Mouse (Mus musculus): ENCODE results near the gene Rab3d. TPM values are rescaled to one million over a fixed set of nuclear protein-coding genes. Genes with fewer than 3 reads are reported as not detected.

The Rab3d gene
- polyA plus RNA-seq, 1 experiment, result 14.3 TPM

DNA sequence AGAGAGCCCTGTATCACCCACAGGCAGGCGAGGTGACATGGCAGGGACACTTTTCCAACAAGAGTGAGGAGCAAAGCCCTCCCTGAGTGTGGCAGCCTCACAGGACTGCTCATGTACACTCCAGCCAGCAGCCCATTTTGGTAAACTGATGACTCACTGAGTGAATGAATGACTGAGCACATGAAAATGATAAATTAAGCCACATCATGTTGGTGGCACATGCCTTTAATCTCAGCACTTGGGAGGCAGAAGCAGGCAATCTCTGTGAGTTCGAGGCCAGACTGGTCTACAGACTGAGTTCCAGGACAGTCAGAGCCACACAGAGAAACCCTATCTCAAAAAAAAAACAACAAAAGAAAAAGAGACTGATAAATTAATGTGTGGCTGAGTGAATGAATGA lies 60.5 kb downstream of the Rab3d start:
- TF ChIP-seq CTCF (IDR thresholded peaks at IDR 0.05; ENCODE audit: extremely low read depth, insufficient read depth, low read length) (no peak), POLR2A (IDR thresholded peaks at IDR 0.05; ENCODE audit: extremely low read depth, insufficient read depth, low read length) (no peak)
- Histone ChIP-seq H3K4me1 (ENCODE audit: control insufficient read depth, insufficient read depth, low read length) (no peaks in the 10 kb centered on the region), H3K27ac (ENCODE audit: insufficient read depth, low read length) (no peak overlapping the region), H3K4me3 (ENCODE audit: insufficient read depth, low read length) (no peak overlapping the region)

Other genes with a start within 250 kb of the Rab3d start
- 16.6 and 17.9 TPM in 2 replicates for gene Ldlr, start 194.7 kb downstream of the Rab3d start, polyA plus RNA-seq (2012; rRNA removed)
- 2.3 and 3.3 TPM in 2 replicates for gene Spc24, start 157.9 kb downstream of the Rab3d start, polyA plus RNA-seq (2012; rRNA removed)
- gene Kank2, start 119.4 kb downstream of the Rab3d start, polyA plus RNA-seq (2012; rRNA removed), result 6.1 and 6.2 TPM in 2 replicates
- gene Angptl8, start 82.7 kb downstream of the Rab3d start, polyA plus RNA-seq (2012; rRNA removed), result not detected in 2 replicates
- 42.3 and 42.6 TPM in 2 replicates for gene Dock6, start 65.6 kb downstream of the Rab3d start, polyA plus RNA-seq (2012; rRNA removed)
- gene Ccdc159, start 9.3 kb upstream of the Rab3d start, polyA plus RNA-seq (2012; rRNA removed), result 24.4 and 27.3 TPM in 2 replicates
- 57.0 and 57.7 TPM in 2 replicates for gene Tmem205, start 9.4 kb upstream of the Rab3d start, polyA plus RNA-seq (2012; rRNA removed)
- gene Plppr2, start 18.8 kb upstream of the Rab3d start, polyA plus RNA-seq (2012; rRNA removed), result 183 and 199 TPM in 2 replicates
- 7.3 and 8.1 TPM in 2 replicates for gene Swsap1, start 37.6 kb upstream of the Rab3d start, polyA plus RNA-seq (2012; rRNA removed)
- gene Epor, start 45.3 kb upstream of the Rab3d start, polyA plus RNA-seq (2012; rRNA removed), result 12.6 and 15.3 TPM in 2 replicates
- gene Rgl3, start 71.3 kb upstream of the Rab3d start, polyA plus RNA-seq (2012; rRNA removed), result 5.2 and 5.4 TPM in 2 replicates
- gene Ccdc151, start 84.4 kb upstream of the Rab3d start, polyA plus RNA-seq (2012; rRNA removed), result 7.7 and 7.9 TPM in 2 replicates
- gene Prkcsh, start 84.6 kb upstream of the Rab3d start, polyA plus RNA-seq (2012; rRNA removed), result 99.1 and 103 TPM in 2 replicates
- gene Elavl3, start 133.8 kb upstream of the Rab3d start, polyA plus RNA-seq (2012; rRNA removed), result 115 and 117 TPM in 2 replicates
- 0.21 TPM in 1 of 2 replicates, not detected in the other for gene Gm49318, start 153.1 kb upstream of the Rab3d start, polyA plus RNA-seq (2012; rRNA removed)
- gene Zfp653, start 153.2 kb upstream of the Rab3d start, polyA plus RNA-seq (2012; rRNA removed), result 34.6 and 36.4 TPM in 2 replicates
- gene Ecsit, start 167.2 kb upstream of the Rab3d start, polyA plus RNA-seq (2012; rRNA removed), result 57.4 and 62.3 TPM in 2 replicates
- 1.2 and 2.2 TPM in 2 replicates for gene Cnn1, start 181.0 kb upstream of the Rab3d start, polyA plus RNA-seq (2012; rRNA removed)
- gene Elof1, start 199.0 kb upstream of the Rab3d start, polyA plus RNA-seq (2012; rRNA removed), result 122 and 131 TPM in 2 replicates
- 0.71 and 0.76 TPM in 2 replicates for gene Acp5, start 217.5 kb upstream of the Rab3d start, polyA plus RNA-seq (2012; rRNA removed)
- gene Pigyl, start 238.7 kb upstream of the Rab3d start, polyA plus RNA-seq (2012; rRNA removed), result 89.9 and 97.3 TPM in 2 replicates